Mouse (Mus musculus) myocyte (in vitro differentiated cells): ENCODE measurements around the gene Mul1. TPM values are rescaled to one million over a fixed set of nuclear protein-coding genes. Genes with fewer than 3 reads are reported as not detected.

ENCODE experiments used
- H3K27me3 ChIP-seq: one replicate; pipeline ENCODE4 v1.6.1; 2011; ENCODE audit not compliant: control insufficient read depth, insufficient read depth, insufficient read length
- H3K36me3 ChIP-seq: one replicate; pipeline ENCODE4 v1.6.1; 2011; ENCODE audit not compliant: control insufficient read depth, insufficient read depth
- H3K4me2 ChIP-seq: one replicate; pipeline ENCODE4 v1.6.1; 2011; ENCODE audit warnings: low read depth, control low read depth
- H3K4me3 ChIP-seq: one replicate; pipeline ENCODE4 v1.5.1; 2011; ENCODE audit warnings: mild to moderate bottlenecking, control low read depth, moderate library complexity
- H3K79me2 ChIP-seq: one replicate; pipeline ENCODE4 v1.6.1; 2011; ENCODE audit not compliant: control insufficient read depth, insufficient read depth
- H3ac ChIP-seq: one replicate; pipeline ENCODE4 v1.6.1; 2011; ENCODE audit not compliant: control insufficient read depth, insufficient read length
- CEBPB ChIP-seq: IDR thresholded peaks from 2 replicates; pipeline ENCODE4 v1.6.1; 2011; ENCODE audit warnings: mild to moderate bottlenecking, moderate library complexity; ENCODE audit not compliant: poor library complexity, insufficient read depth, severe bottlenecking
- E2F4 ChIP-seq: IDR thresholded peaks from one replicate; pipeline ENCODE4 v1.6.1; 2011; ENCODE audit warnings: mild to moderate bottlenecking, control low read depth, moderate library complexity; ENCODE audit not compliant: insufficient read depth
- MAX ChIP-seq: IDR thresholded peaks from one replicate; pipeline ENCODE4 v1.6.1; 2011; ENCODE audit warnings: low read depth, mild to moderate bottlenecking, control low read depth
- MYOD1 ChIP-seq, 3 experiments: IDR thresholded peaks; one replicate each; pipeline ENCODE4 v1.6.1; 2011; ENCODE audit warnings: control low read depth in 2 of 3, low read depth in 2 of 3, mild to moderate bottlenecking in 2 of 3, moderate library complexity in 1 of 3; ENCODE audit not compliant: insufficient read length in 2 of 3, control insufficient read depth in 1 of 3
- MYOG ChIP-seq, 3 experiments: IDR thresholded peaks; one replicate each; pipeline ENCODE4 v1.6.1; 2011; ENCODE audit warnings: control low read depth in 2 of 3, low read depth in 2 of 3, mild to moderate bottlenecking in 2 of 3; ENCODE audit not compliant: insufficient read length in 2 of 3, control insufficient read depth in 1 of 3, insufficient read depth in 1 of 3
- POLR2A ChIP-seq: IDR thresholded peaks from one replicate; pipeline ENCODE4 v1.6.1; 2011; ENCODE audit warnings: low read depth, mild to moderate bottlenecking, control low read depth, moderate library complexity; ENCODE audit not compliant: insufficient read length
- POLR2AphosphoS2 ChIP-seq: IDR thresholded peaks from one replicate; pipeline ENCODE4 v1.6.1; 2011; ENCODE audit warnings: low read depth, control low read depth; ENCODE audit not compliant: insufficient read length
- REST ChIP-seq: IDR thresholded peaks from one replicate; pipeline ENCODE4 v1.6.1; 2011; ENCODE audit warnings: mild to moderate bottlenecking, control low read depth, moderate library complexity; ENCODE audit not compliant: insufficient read depth, insufficient read length
- SRF ChIP-seq: IDR thresholded peaks from one replicate; pipeline ENCODE4 v1.6.1; 2011; ENCODE audit warnings: low read depth; ENCODE audit not compliant: control insufficient read depth, insufficient read length
- TCF12 ChIP-seq: IDR thresholded peaks from one replicate; pipeline ENCODE4 v1.6.1; 2011; ENCODE audit warnings: mild to moderate bottlenecking, control low read depth; ENCODE audit not compliant: poor library complexity, insufficient read depth, severe bottlenecking
- TCF3 ChIP-seq: IDR thresholded peaks from one replicate; pipeline ENCODE4 v1.6.1; 2011; ENCODE audit warnings: low read depth, control low read depth; ENCODE audit not compliant: insufficient read length
- USF1 ChIP-seq: IDR thresholded peaks from one replicate; pipeline ENCODE4 v1.6.1; 2011; ENCODE audit warnings: low read depth, mild to moderate bottlenecking, control low read depth, moderate library complexity
- polyA plus RNA-seq: library from polyadenylated mRNA; unstranded; fragments of >200 nt; fragmentation: generic; extraction: Trizol; gene quantifications from one replicate; pipeline ENCODE4 v1.2.1, GENCODE M21; 2012; ENCODE audit warnings: missing spikeins

Mul1 gene
- polyA plus RNA-seq, 1 experiment, result 36.2 TPM

DNA sequence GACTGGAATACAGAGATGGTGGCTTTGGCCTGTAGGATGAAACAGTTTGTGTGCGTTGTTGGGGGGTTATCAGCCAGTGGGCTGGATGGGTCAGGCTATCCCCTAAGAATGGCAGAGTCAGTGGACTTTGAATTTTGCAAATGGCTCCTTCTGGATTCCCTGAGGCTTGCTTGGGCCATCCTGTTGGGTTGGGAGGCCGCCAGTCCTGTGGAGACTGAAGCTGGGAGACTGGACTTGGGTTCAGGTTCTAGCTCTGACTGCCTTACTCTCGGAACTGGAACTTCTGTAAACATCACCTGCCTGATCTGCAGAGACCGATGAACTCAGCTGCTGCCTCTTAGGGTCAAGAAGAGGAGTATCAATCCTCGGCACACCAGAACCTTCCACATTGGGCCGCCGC, 23.7 kb downstream of the Mul1 start:
- Histone ChIP-seq H3K4me2 (no peak overlapping the region), H3K4me3 (no peak overlapping the region), H3K27me3 (peaks cover 18% of the 10 kb centered on the region), H3ac (no peak overlapping the region), H3K36me3 (no peaks in the 10 kb centered on the region), H3K79me2 (no peaks in the 10 kb centered on the region)
- no peak for TF ChIP-seq TCF12
- TF ChIP-seq MYOD1 (IDR thresholded peaks at IDR 0.05; ENCODE audit: control insufficient read depth in 1 of 3, insufficient read length in 2 of 3, low read depth in 2 of 3), result no peak
- no peak for TF ChIP-seq POLR2A
- no peak for TF ChIP-seq POLR2AphosphoS2
- TF ChIP-seq SRF, result no peak
- TF ChIP-seq MYOG (IDR thresholded peaks at IDR 0.05; ENCODE audit: control insufficient read depth in 1 of 3, insufficient read depth in 1 of 3, insufficient read length in 2 of 3, low read depth in 2 of 3), result no peak
- TF ChIP-seq USF1, result no peak
- no peak for TF ChIP-seq TCF3
- TF ChIP-seq CEBPB, result no peak
- no peak for TF ChIP-seq E2F4
- TF ChIP-seq REST, result no peak
- no peak for TF ChIP-seq MAX

DNA sequence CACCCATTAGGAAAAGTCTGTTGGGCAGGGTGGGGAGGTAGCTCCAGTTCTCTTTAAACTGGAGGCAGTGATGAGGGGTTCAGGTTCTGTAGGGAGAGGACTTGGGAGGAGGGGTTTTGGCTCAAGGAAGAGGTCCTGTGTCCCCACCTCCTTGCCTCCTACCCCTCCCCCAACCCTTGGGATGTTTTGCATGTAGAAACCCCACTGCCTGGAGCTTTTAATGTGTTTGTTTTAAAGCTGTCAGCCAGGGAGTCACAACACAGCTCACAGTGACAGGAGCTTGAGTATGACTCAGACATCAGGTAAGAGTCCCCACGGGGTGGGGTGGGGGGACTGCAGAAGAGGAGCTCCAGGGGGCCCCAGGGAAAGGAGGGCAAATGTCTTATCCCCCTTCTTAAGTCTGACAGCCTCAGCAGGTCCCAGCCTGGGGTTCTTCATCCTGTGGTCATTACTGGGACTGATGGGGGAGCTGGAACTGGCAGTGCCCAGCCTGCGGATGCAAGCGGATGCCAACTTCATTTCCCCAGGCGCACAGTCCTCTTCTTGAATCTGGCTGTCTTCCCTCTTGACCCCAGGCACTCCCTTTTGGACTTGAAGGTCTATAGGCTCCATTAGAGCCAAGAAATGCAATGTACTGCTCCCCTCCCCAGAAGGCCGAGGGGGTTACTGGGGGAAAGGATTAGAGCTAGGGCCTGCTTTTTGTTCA, 24.4 kb downstream of the Mul1 start:
- peaks cover 18% of the 10 kb centered on the region for H3K27me3 ChIP-seq
- H3ac ChIP-seq, result no peak overlapping the region
- no peak overlapping the region for H3K4me2 ChIP-seq
- no peak for TF ChIP-seq MAX
- TF ChIP-seq TCF12, result no peak
- no peak for TF ChIP-seq MYOG (IDR thresholded peaks at IDR 0.05; ENCODE audit: control insufficient read depth in 1 of 3, insufficient read depth in 1 of 3, insufficient read length in 2 of 3, low read depth in 2 of 3)
- TF ChIP-seq REST, result no peak
- TF ChIP-seq POLR2A, result no peak
- no peak for TF ChIP-seq E2F4
- no peak for TF ChIP-seq MYOD1 (IDR thresholded peaks at IDR 0.05; ENCODE audit: control insufficient read depth in 1 of 3, insufficient read length in 2 of 3, low read depth in 2 of 3)
- TF ChIP-seq SRF, result no peak
- no peak for TF ChIP-seq USF1
- no peak for TF ChIP-seq CEBPB
- TF ChIP-seq TCF3, result no peak
- no peak for TF ChIP-seq POLR2AphosphoS2
- no peaks in the 10 kb centered on the region for H3K36me3 ChIP-seq
- no peak overlapping the region for H3K4me3 ChIP-seq
- no peaks in the 10 kb centered on the region for H3K79me2 ChIP-seq

GRCm38 (mm10) chr4:138459775-138460174, 25.3 kb downstream of the Mul1 start:
- Histone ChIP-seq H3ac (no peak overlapping the region), H3K36me3 (no peaks in the 10 kb centered on the region), H3K4me3 (no peak overlapping the region), H3K4me2 (no peak overlapping the region), H3K27me3 (peaks cover 16% of the 10 kb centered on the region), H3K79me2 (no peaks in the 10 kb centered on the region)
- no peak for TF ChIP-seq SRF
- TF ChIP-seq USF1, result no peak
- TF ChIP-seq POLR2A, result no peak
- TF ChIP-seq REST, result no peak
- TF ChIP-seq MAX, result no peak
- no peak for TF ChIP-seq TCF3
- TF ChIP-seq POLR2AphosphoS2, result no peak
- TF ChIP-seq MYOG (IDR thresholded peaks at IDR 0.05; ENCODE audit: control insufficient read depth in 1 of 3, insufficient read depth in 1 of 3, insufficient read length in 2 of 3, low read depth in 2 of 3), result no peak
- TF ChIP-seq CEBPB, result no peak

GRCm38 (mm10) chr4:138460910-138461309, 26.4 kb downstream of the Mul1 start:
- Histone ChIP-seq H3K4me3 (no peak overlapping the region), H3K36me3 (no peaks in the 10 kb centered on the region), H3K4me2 (no peak overlapping the region), H3ac (no peak overlapping the region), H3K27me3 (peaks cover 4% of the 10 kb centered on the region), H3K79me2 (no peaks in the 10 kb centered on the region)
- TF ChIP-seq MYOG (IDR thresholded peaks at IDR 0.05; ENCODE audit: control insufficient read depth in 1 of 3, insufficient read depth in 1 of 3, insufficient read length in 2 of 3, low read depth in 2 of 3) (no peak), REST (no peak), USF1 (no peak), POLR2AphosphoS2 (no peak), CEBPB (no peak), TCF12 (no peak), E2F4 (no peak), TCF3 (no peak), MAX (no peak), POLR2A (no peak), SRF (no peak), MYOD1 (IDR thresholded peaks at IDR 0.05; ENCODE audit: control insufficient read depth in 1 of 3, insufficient read length in 2 of 3, low read depth in 2 of 3) (no peak)
